14 mouse cellular contexts compared by ENCODE assay signal in genomic region chr3:147249466-147249865, GRCm38 (mm10).
"Had no signal": no experiment of that assay in that cellular context is flagged by ENCODE, and none has a peak within 500 bp of the region (broad histone marks: within the 10 kb centered on the region; RNA-seq: fewer than 3 reads in every experiment).

No protein-coding gene starts in this region.

- DNase-seq: cerebellum, adult 9-11 months; cerebellum, postnatal 10 days; cerebellum, postnatal 14 days; cerebellum, postnatal 25 days; cerebellum, postnatal 36 days; embryo, embryonic 11 days; forebrain, postnatal 0 days; gastrocnemius, adult 2 months; gastrocnemius, postnatal 10 days; gastrocnemius, postnatal 14 days; gastrocnemius, postnatal 25 days; gastrocnemius, postnatal 36 days; heart, adult 18-20 months; heart, adult 2 months had no signal

- ATAC-seq: forebrain, postnatal 0 days had no signal
